Mouse (Mus musculus) brain, adult 2 months (tissue): ENCODE measurements around the gene Cdc42se1.

Source experiments
- DNase-seq: peaks from one replicate; pipeline ENCODE4 v3.0.0; 2011; ENCODE audit warnings: low read depth, low spot score

The Cdc42se1 gene

GRCm38 (mm10) chr3:95283589-95283941 lies 55.0 kb downstream of the Cdc42se1 start:
- no peak for DNase-seq

DNA sequence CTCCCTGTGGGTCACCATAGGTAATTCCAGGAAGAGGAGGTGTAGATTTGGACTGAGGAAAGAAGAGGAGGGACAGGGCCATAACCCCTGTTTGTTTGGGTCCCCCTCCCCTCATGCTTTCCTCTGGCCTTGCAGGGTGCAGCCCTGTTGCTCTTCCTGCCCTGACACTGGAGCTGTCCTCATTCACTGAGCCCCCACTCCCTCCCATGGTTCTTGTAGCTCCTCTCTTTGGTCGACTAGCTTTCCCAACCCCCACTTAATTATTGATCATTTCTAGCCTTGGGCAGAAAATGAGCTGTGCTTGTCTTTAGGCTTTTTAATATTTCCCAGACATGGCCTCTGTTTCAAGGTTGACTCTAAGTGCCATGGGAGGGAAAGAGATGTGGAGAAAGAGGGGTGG lies 55.5 kb downstream of the Cdc42se1 start:
- peak; percentile 19 for DNase-seq

DNA sequence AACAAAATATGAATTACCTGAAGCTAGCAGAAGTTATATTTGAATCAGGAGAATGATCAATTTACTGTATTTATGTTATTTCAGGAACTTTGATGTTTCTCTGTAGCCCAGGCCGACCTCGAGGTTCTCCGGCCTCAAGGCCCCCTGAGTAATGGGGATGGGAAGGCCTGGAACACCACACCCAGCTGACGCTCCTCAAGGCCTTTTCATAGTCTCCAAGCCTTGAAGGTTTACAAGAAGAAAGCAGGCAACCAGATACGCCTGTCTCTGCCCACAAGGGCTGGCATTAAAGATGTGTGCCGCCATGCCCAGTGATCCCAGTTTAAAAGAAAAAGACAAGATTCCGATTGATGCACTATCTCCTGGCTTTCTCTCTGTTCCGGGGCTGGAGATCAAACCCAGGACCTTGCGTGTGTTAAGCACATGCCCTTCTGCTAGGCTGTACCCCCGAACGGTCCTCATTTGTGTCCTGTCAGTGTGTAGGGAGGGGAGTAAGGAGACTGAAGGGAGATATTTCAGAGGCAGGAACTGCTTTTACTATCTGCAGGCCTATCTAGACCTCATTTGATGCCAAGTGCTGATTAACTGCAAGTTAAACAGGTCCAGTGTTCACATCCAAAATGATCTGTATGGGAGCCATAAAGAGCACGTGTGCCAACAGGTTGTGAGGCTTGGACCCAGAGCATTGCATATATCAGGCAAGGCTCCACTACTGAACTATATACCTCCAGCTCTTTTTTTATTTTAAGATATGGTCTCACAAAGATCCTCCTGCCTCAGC lies 56.2 kb downstream of the Cdc42se1 start:
- DNase-seq = peak; percentile 26

DNA sequence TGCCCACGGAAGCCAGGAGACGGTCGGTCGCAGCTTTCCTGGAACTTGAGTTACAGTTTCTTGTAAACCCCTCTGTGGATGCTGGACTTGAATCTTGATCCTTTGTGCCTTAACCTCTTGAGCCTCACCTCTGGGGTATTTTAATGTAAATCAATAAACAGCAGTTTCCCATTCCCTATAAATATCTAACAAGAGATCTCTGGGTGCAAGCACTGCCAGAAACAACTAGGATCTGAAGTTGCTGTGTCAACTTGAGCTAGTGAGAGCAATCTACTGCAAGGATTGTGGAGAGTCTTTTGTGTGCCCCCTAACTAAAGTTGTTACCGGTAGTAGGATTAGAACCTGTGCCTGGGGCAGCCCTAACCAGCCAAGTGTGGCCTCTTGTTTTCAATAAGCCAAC lies 56.9 kb downstream of the Cdc42se1 start:
- DNase-seq = no peak
